In genomic region chr11:47988333-47988696, GRCm38 (mm10) we compare ENCODE assay signal across 9 mouse cellular contexts. TPM values are rescaled to one million over a fixed set of nuclear protein-coding genes. Genes with fewer than 3 reads are reported as not detected.
A peak's percentile ranks its signal among the peaks of the same experiment; 100 is the strongest.
DNase-seq lines count a peak whose midpoint lies in the region; ATAC-seq lines count a peak whose summit lies in the region.
"Had no signal": no experiment of that assay in that cellular context is flagged by ENCODE, and none has a peak within 500 bp of the region (broad histone marks: within the 10 kb centered on the region; RNA-seq: fewer than 3 reads in every experiment).

No protein-coding gene starts in this region.

- no peak for DNase-seq in frontal cortex, postnatal 36 days (ENCODE audit: low spot score in 2 of 2)
- DNase-seq in thymus, postnatal 4 days, result peak; percentile 10
- no peak for DNase-seq in thymus, postnatal 25 days
- DNase-seq in intestine, embryonic 14.5 days (ENCODE audit: low spot score), result no peak
- no peak for DNase-seq in c-Kit-positive CD71-positive TER-119-positive erythroid progenitor cells, embryonic 14.5 days (ENCODE audit: low spot score)

- H3K4me3 ChIP-seq in intestine, embryonic 14.5 days (ENCODE audit: low read depth, low read length), result peak overlapping the region; percentile 59
- peak overlapping the region; percentile 82 for H3K4me3 ChIP-seq in midbrain, embryonic 16.5 days (ENCODE audit: low read depth, low read length)
- H3K4me3 ChIP-seq: erythroblast, embryonic 14.5 days had no signal

- under 1% methylated on average over 29 of the region's 31 CpGs for WGBS in intestine, embryonic 14.5 days
- under 1% methylated on average over 31 of the region's 31 CpGs for WGBS in midbrain, embryonic 16.5 days

- peaks cover 32% of the 10 kb centered on the region for H3K27me3 ChIP-seq in intestine, embryonic 14.5 days (replicated peaks; ENCODE audit: control insufficient read depth, insufficient read depth, low read length)
- H3K27me3 ChIP-seq in midbrain, embryonic 16.5 days (ENCODE audit: control insufficient read depth, insufficient read depth, low read depth, low read length), result no peaks in the 10 kb centered on the region

- no peak overlapping the region for H3K27ac ChIP-seq in intestine, embryonic 14.5 days (ENCODE audit: low read depth)
- peak overlapping the region; percentile 91 for H3K27ac ChIP-seq in midbrain, embryonic 16.5 days (ENCODE audit: low read length)

- ATAC-seq in frontal cortex, adult (ENCODE audit: low TSS enrichment), result peak; percentile 55
- peak; percentile 51 for ATAC-seq in intestine, embryonic 14.5 days (replicated peaks; ENCODE audit: low FRiP score, low TSS enrichment, low read depth)
- peak; percentile 81 for ATAC-seq in midbrain, embryonic 16.5 days
- ATAC-seq in granulocyte monocyte progenitor cell, adult 5-6 weeks (replicated peaks; ENCODE audit: poor library complexity, severe bottlenecking), result no peak

- peak overlapping the region; percentile 52 for H3K9ac ChIP-seq in intestine, embryonic 14.5 days (ENCODE audit: low read length)
- peak overlapping the region; percentile 93 for H3K9ac ChIP-seq in midbrain, embryonic 16.5 days (ENCODE audit: low read depth, low read length)

- no peaks in the 10 kb centered on the region for H3K9me3 ChIP-seq in intestine, embryonic 14.5 days (ENCODE audit: control insufficient read depth, low read length)
- H3K9me3 ChIP-seq in midbrain, embryonic 16.5 days (replicated peaks; ENCODE audit: control insufficient read depth, low read length, poor library complexity, severe bottlenecking), result no peaks in the 10 kb centered on the region

- H3K4me1 ChIP-seq in intestine, embryonic 14.5 days (replicated peaks; ENCODE audit: control insufficient read depth, insufficient read depth, low read length), result no peaks in the 10 kb centered on the region
- peaks cover 16% of the 10 kb centered on the region; the same call in 1 of the 2 replicates for H3K4me1 ChIP-seq in midbrain, embryonic 16.5 days (ENCODE audit: control insufficient read depth, insufficient read depth, low read length)

- no peaks in the 10 kb centered on the region for H3K36me3 ChIP-seq in intestine, embryonic 14.5 days (ENCODE audit: control insufficient read depth, insufficient read depth, low read length)
- H3K36me3 ChIP-seq in midbrain, embryonic 16.5 days (ENCODE audit: control insufficient read depth, insufficient read depth, low read length), result no peaks in the 10 kb centered on the region

- peak overlapping the region; percentile 96 for H3K4me2 ChIP-seq in intestine, embryonic 14.5 days (ENCODE audit: low read length)
- H3K4me2 ChIP-seq in midbrain, embryonic 16.5 days (ENCODE audit: low read length), result peak overlapping the region; percentile 87

RNA-seq across cellular contexts. Expression of gene Sgcd, which starts 0.5 kb away (rescaled TPM):
- polyA plus RNA-seq in intestine, embryonic 14.5 days (2014; fragmentation: Nextera tagmentation; extraction: Ambion mirVana), result 4.3 and 5.2 TPM in 2 replicates
- 5.4 and 5.6 TPM in 2 replicates for polyA plus RNA-seq in midbrain, embryonic 16.5 days (2015; fragmentation: Nextera tagmentation; extraction: Ambion mirVana)
- total RNA-seq in granulocyte monocyte progenitor cell, adult 5-6 weeks (2014; fragmentation: Nextera tagmentation), result not detected in 2 replicates
- not detected in 2 replicates for total RNA-seq in granulocyte monocyte progenitor cell, adult 5-6 weeks (2017)
- polyA plus RNA-seq: erythroblast, embryonic 14.5 days had no signal
